15 mouse cellular contexts compared by ENCODE assay signal in the genomic region with DNA sequence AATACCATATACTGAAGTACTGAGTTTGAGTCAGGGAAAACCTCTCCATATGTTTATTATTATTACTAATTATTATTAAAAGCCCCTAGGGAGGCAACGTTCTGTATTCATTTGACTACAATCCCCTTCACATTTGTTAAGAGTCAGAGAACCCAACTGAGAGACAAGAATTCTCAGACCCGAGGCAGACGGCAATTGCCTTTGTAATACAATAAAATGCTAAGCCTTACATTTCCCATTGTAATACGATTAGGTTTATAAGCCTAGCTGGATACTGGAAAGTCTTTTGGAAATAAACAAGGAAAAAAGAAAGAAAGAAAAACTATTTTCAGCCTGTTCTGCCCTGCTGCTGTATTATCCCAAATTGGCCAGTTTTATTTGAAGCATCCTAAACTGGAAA.
"Had no signal": no experiment of that assay in that cellular context is flagged by ENCODE, and none has a peak within 500 bp of the region (broad histone marks: within the 10 kb centered on the region; RNA-seq: fewer than 3 reads in every experiment).

No protein-coding gene starts in this region.

- H3K9me3 ChIP-seq: kidney, embryonic 15.5 days; limb, embryonic 12.5 days; limb, embryonic 15.5 days; liver, embryonic 12.5 days; liver, embryonic 15.5 days; lung, embryonic 15.5 days; megakaryocyte, embryonic 14.5 days; neural tube, embryonic 12.5 days; neural tube, embryonic 15.5 days had no signal

- H3K36me3 ChIP-seq: kidney, embryonic 15.5 days; limb, embryonic 12.5 days; limb, embryonic 15.5 days; liver, embryonic 12.5 days; liver, embryonic 15.5 days; lung, embryonic 15.5 days; neural tube, embryonic 12.5 days; neural tube, embryonic 15.5 days had no signal

- H3K27me3 ChIP-seq: kidney, embryonic 15.5 days; limb, embryonic 12.5 days; limb, embryonic 15.5 days; liver, embryonic 12.5 days; liver, embryonic 15.5 days; lung, embryonic 15.5 days; megakaryocyte, embryonic 14.5 days; neural tube, embryonic 12.5 days; neural tube, embryonic 15.5 days had no signal

- H3K4me2 ChIP-seq: limb, embryonic 15.5 days; liver, embryonic 12.5 days; liver, embryonic 15.5 days; midbrain, embryonic 11.5 days; neural tube, embryonic 15.5 days had no signal

- H3K27ac ChIP-seq: limb, embryonic 15.5 days; liver, embryonic 12.5 days; liver, embryonic 15.5 days; neural tube, embryonic 12.5 days; neural tube, embryonic 15.5 days had no signal

- DNase-seq: kidney, adult 8-10 months; right cerebral cortex, adult 18-20 months; right cerebral cortex, postnatal 14 days; right cerebral cortex, postnatal 4 days; thymus, postnatal 25 days had no signal

- H3K4me3 ChIP-seq: kidney, embryonic 15.5 days; limb, embryonic 12.5 days; limb, embryonic 15.5 days; liver, embryonic 12.5 days; liver, embryonic 15.5 days; lung, embryonic 15.5 days; megakaryocyte, embryonic 14.5 days; neural tube, embryonic 12.5 days; neural tube, embryonic 15.5 days had no signal

- ATAC-seq: liver, embryonic 12.5 days had no signal

- H3K4me1 ChIP-seq: neural tube, embryonic 15.5 days had no signal

- H3K9ac ChIP-seq: kidney, embryonic 15.5 days; limb, embryonic 12.5 days; limb, embryonic 15.5 days; liver, embryonic 12.5 days; liver, embryonic 15.5 days; lung, embryonic 15.5 days; neural tube, embryonic 12.5 days; neural tube, embryonic 15.5 days had no signal
